Mouse (Mus musculus) left cerebral cortex, adult 9 months (tissue): Measurements from ENCODE around the gene Kdm5b.

Experiments used
- DNase-seq, 2 experiments: peaks; one replicate each; pipeline ENCODE4 v3.0.0; 2022; ENCODE audit warnings: low spot score in 2 of 2

The Kdm5b gene

DNA sequence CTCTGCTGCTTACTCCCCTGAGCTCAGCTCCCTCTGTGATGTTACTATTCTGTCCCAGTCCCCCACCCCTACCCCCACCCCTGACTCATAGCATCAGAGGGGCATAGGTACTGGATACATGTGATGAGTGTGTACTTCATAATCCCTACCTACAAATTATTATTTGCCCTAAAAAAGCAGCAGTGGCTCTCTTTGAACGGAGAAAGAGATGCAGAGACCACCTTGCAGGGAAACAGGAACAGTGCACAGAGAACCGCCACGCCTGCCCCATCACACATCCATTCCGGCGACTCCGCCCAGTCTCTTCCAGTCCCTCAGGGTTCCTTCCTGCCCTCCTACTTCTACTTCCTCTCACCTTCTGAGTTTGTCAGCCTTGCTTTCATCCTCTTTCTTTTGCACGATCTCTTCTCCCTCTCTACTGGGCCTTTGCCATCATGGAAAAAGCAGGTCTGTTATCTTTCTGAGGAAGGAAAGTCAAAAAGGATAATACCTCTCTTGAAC, 10.3 kb upstream of the Kdm5b start, which contains the start of gene Mgat4e:
TSS of gene Mgat4e (minus strand) at position 51 of the 501 bp plus-strand sequence.
- no peak for DNase-seq

- no peak for DNase-seq
These were observed 8.1 kb upstream of the Kdm5b start for GRCm38 (mm10) chr1:134551869-134552268.

GRCm38 (mm10) chr1:134552396-134552795, 7.6 kb upstream of the Kdm5b start:
- DNase-seq: no peak

- DNase-seq: no peak
These were observed 4.6 kb upstream of the Kdm5b start for GRCm38 (mm10) chr1:134555240-134555870.

GRCm38 (mm10) chr1:134555871-134556670, 3.9 kb upstream of the Kdm5b start:
- peak in 1 of 2 experiments; percentile 8 for DNase-seq

DNA sequence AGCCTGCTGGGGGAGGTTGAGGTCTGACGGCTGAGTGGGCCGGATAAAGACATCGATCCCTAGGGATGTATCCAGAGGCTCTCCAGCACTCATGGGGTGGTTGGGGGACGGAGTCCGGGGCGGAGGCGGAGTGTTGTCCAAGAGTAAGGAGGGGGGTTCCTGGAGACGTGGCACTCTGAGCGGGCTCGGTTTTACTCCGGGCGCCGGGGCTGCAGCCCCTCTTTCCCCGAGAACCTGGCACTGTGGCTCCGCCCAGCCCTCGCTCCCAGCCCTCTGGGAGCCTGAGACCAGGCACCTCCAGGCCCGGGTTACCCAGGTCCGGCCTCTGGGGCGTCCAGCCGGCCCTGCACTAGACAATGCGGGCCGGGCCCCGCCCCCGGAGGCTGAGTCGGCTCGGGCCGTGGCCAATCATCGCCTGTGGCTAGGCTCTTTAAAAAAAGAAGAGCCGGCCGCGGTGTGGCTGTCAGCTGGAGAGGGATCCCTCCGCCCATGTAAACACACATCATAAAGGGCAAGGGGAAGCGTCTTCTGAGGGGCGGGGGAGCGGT, 3.2 kb upstream of the Kdm5b start:
- DNase-seq: peak; percentile 85 to 96

DNA sequence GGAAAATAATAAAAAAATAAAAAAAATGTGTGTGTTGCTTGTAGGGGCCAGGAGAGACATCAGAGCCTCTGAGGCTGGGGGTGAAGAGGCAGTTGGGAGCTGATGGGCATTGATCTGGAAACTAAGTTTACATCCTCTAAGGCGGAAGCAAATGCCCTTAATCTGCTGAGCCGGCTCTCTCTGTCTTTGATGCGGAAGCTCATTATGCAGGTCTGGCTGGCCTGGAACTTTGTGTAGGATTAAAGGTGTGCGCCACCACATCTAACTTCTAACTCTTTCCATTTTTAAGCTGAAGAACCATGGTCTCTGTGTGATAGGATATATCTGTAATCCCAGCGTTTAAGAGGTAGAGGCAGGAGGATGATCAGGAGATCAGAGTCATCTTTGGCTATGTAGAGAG, 1.5 kb upstream of the Kdm5b start:
- no peak for DNase-seq

DNA sequence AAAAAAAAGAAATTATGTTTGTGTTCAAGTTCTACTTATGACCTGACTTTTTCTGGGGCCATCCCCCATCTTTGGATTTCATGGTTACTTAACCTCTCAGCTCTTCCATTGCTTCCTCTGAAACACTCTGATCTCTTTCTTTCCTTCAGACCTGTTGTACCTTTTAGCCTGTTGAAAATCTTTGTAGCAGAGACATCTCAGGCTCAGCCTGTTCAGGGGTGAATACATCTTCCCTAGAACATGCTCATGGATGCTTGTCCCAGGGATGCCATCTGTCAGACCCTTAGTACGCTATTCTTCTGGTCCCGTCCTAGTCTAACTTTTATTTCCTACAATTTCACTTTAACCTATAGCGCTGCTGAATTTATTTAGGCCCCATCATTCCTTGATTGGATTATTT, 745 bp upstream of the Kdm5b start:
- DNase-seq: no peak

- DNase-seq: peak in 1 of 2 experiments; percentile 24
These were observed 425 bp downstream of the Kdm5b start for GRCm38 (mm10) chr1:134560396-134560795.

DNA sequence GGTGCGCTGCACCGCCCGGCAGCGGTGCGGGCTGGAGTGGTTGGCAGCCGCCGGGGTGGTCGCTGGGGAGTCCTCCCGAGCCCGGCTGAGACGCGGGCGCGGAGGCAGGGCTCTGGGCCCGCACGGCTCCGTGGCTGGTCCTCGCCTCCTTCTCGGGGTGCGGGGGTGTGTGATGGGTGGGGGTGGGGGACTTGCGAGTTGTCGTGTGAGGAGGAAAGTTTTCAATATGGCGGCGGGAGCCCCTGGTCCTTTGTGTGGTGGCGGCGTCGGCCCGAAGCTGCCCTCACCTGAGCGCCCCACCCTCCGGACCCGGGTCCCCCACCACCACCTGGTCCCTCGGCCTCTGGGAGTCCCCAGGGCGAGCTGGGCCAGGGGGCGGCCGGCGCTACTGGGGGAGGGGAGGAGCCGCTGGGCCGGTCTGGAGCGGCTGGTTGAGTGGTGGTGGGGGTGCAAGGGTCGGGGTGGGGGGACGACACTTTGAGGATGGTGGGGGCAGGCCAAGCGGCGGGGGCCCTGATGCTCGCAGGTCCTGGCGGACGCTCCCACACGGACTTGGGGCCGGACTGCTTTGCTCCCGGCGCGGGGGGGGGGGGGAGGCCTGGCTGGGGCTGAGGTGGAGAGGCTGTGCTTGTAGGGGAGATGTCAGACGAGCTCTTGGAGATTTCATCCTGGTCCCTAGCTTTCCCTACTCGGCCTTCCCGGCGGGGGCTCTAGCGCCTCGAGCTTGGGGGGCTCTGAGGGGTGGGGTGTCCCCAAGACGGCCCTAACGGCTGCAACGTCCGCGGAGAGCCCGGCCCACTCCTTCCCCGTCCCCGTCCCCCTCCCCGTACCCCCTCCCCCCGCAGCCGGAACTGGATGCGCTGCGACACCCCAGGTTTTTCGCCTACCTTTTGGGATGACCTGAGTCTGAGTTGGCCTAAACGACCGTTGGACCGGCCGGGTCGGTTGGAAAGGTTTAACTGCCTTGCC, 1.1 kb downstream of the Kdm5b start:
- DNase-seq: peak in 1 of 2 experiments; percentile 19

- no peak for DNase-seq
These were observed 1.8 kb downstream of the Kdm5b start for GRCm38 (mm10) chr1:134561770-134562143.

GRCm38 (mm10) chr1:134562457-134562856, 2.5 kb downstream of the Kdm5b start:
- DNase-seq: no peak

DNA sequence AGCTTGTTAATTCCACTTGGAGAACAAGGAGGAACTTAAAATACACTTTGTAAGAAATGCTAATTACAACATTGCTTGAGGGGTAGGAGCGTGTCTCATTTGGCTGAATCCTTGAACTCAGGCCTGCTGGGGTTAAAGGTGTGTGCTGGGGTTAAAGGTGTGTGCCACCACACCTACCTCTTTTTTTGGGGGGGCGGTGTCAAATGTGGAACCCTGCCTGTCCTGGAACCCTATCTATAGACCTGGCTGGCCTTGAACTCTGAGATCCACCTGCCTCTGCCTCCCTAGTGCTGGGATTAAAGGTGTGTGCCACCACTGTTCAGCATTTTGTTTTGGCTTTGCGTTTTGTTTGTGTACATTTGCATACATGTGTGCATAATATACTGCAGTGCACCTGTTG, 3.8 kb downstream of the Kdm5b start:
- DNase-seq: no peak

GRCm38 (mm10) chr1:134567511-134567910, 7.5 kb downstream of the Kdm5b start:
- DNase-seq: no peak

- no peak for DNase-seq
These were observed 10.2 kb downstream of the Kdm5b start for GRCm38 (mm10) chr1:134570171-134570570.

DNA sequence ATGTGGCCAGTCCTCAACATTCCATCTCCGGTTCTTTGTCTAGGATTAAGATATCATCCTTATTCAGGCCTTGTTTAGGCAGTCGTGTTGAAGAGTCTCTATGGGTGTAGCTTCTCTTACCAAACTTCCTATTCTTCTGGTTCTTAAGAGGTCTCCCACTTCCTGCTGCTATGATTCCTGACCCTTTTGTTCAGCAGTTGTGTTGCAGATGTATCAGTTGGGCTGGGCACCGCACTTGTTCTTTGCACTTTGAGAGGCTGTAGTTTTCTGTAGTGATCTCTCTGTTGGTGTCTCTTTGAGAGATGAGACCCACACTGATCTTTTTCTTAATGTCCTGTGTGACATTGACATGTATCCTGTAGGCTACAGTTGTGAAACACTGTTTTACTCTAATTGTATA, 10.7 kb downstream of the Kdm5b start:
- no peak for DNase-seq

- no peak for DNase-seq
These were observed 13.4 kb downstream of the Kdm5b start for GRCm38 (mm10) chr1:134573300-134573931.

- DNase-seq: no peak
These were observed 14.0 kb downstream of the Kdm5b start for GRCm38 (mm10) chr1:134573932-134574315.

- DNase-seq: no peak
These were observed 17.6 kb downstream of the Kdm5b start for GRCm38 (mm10) chr1:134577384-134578120.

GRCm38 (mm10) chr1:134580796-134581195, 20.8 kb downstream of the Kdm5b start:
- no peak for DNase-seq
